Mouse (Mus musculus) lung, adult 2 months (tissue): Measurements from ENCODE around the gene Serpini2. TPM values are rescaled to one million over a fixed set of nuclear protein-coding genes. Genes with fewer than 3 reads are reported as not detected.
"Not testable (repeated sequence)": the region's sequence is repeated elsewhere in the genome, so short reads cannot be mapped to it uniquely, and the experiment has no call there.

ENCODE experiments used
- DNase-seq: peaks from one replicate; pipeline ENCODE4 v3.0.0; 2022
- H3K4me1 ChIP-seq: fragments of 200-500 bp; 2 replicates; pipeline ENCODE4 v1.6.1; 2011; ENCODE audit warnings: low read length; ENCODE audit not compliant: control insufficient read depth, insufficient read depth
- H3K4me3 ChIP-seq: fragments of 200-500 bp; replicated peaks from 2 replicates; pipeline ENCODE3; 2011; ENCODE audit warnings: low read depth, mild to moderate bottlenecking, control low read depth, low read length; ENCODE audit errors: extremely low read depth
- CTCF ChIP-seq: fragments of 200-500 bp; IDR thresholded peaks from 2 replicates; pipeline ENCODE4 v1.5.1; 2011; ENCODE audit warnings: mild to moderate bottlenecking, low read length, control low read depth; ENCODE audit not compliant: insufficient read depth
- POLR2A ChIP-seq: fragments of 200-500 bp; IDR thresholded peaks from 2 replicates; pipeline ENCODE4 v1.6.1; 2011; ENCODE audit warnings: low read depth, mild to moderate bottlenecking, control low read depth, low read length, borderline replicate concordance; ENCODE audit errors: extremely low read depth
- WGBS: fragments of 180-500 bp; shearing (Covaris S2); methylation state at CpG from one replicate; pipeline ENCODE4 v1.1.7; 2018; 5-methylcytosine and 5-hydroxymethylcytosine counted together
- polyA plus RNA-seq: library from polyadenylated mRNA; depleted of rRNA; stranded (reverse); fragments of >200 nt; gene quantifications from 2 replicates; pipeline ENCODE4 v1.2.3, GENCODE M21; 2012; rRNA removed

Serpini2 gene
- polyA plus RNA-seq: not detected in 2 replicates

DNA sequence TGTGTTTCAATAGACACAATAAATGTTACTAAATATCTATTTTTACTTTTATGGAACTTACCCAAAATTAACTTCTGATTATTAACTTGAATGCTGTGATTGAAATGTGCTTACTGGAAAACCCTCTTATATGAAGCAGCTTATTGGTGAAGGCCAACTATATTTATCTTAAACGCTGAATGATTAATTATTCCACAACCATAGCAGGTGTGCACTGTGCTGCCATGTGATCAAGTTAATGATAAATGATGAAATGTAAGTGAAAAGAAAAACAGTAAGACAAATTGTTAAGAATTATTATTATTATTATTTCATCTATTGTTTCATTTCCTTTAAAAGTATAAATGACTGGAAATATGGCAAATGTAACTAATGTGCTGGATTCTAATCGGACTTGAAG lies at the start of gene Serpini2:
Gene Serpini2 (minus strand): TSS at position 101 of the 400 bp plus-strand sequence.
- no peak for DNase-seq
- TF ChIP-seq CTCF (no peak), POLR2A (no peak)
- H3K4me1 ChIP-seq: no peaks in the 10 kb centered on the region
- no peak within 1 kb of the TSS for H3K4me3 ChIP-seq
- 80% methylated on average over 2 of the region's 2 CpGs for WGBS

DNA sequence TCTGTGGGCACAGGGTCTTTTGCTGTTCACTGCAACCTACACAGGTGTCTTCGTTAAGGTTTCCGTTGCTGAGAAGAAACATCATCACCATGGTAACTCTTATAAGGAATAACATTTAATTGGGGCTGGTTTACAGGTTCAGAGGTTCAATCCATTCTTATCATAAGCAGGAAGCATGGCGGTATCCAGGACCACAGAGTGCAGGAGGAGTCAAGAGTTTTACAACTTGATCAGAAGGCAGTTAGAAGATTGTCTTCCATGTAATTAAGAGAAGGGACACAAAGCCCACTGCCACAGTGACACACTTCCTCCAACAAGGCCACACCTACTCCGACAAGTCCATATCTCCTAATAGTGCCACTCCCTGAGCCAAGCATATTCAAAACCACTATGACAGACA lies 39.0 kb upstream of the Serpini2 start:
- H3K4me3 ChIP-seq: no peak overlapping the region
- no peaks in the 10 kb centered on the region for H3K4me1 ChIP-seq
- 85% methylated on average over 4 of the region's 4 CpGs for WGBS
- TF ChIP-seq POLR2A (no peak), CTCF (no peak)
- no peak for DNase-seq

DNA sequence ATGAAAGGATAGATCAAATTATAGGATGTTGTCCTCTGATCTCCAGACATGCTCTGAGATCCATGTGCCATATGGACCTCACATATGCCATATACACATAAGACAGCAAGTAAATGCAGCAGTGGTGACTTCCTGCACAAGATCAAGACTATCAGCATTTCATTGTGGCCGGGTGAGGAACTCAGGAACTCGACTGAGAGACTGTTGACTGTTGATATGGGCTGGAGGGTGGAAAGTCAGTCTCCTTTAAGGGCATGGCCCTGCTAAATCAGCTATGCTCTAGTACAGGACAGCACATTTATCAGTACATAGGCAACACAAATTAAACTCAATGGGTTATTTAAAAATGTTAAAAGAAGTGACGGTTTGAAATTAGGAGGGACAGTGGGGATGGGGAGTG lies 38.4 kb upstream of the Serpini2 start:
- Histone ChIP-seq H3K4me1 (no peaks in the 10 kb centered on the region), H3K4me3 (no peak overlapping the region)
- DNase-seq: no peak
- TF ChIP-seq POLR2A (no peak), CTCF (no peak)
- 65% methylated on average over 3 of the region's 3 CpGs for WGBS

DNA sequence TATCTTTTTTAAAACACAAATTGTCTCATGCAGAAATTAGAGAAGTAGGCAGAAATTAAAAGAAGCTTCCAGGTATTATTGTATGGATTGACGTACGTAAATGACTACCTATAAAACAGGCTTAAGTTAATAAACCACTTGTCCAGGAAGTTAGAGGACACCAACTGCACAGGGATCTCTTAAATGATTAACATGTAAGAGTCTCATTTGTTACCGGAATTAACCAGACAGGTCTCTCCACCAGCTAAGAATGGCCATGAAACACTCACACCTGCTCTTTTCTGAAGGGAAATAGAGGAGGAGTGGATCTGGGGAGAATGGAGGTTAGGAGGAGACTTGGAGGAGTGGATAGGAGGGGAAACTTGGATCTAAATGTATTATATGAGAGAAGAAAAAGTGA lies 35.7 kb upstream of the Serpini2 start:
- no peak for DNase-seq
- H3K4me3 ChIP-seq: no peak overlapping the region
- WGBS: 84% methylated on average over 3 of the region's 3 CpGs

DNA sequence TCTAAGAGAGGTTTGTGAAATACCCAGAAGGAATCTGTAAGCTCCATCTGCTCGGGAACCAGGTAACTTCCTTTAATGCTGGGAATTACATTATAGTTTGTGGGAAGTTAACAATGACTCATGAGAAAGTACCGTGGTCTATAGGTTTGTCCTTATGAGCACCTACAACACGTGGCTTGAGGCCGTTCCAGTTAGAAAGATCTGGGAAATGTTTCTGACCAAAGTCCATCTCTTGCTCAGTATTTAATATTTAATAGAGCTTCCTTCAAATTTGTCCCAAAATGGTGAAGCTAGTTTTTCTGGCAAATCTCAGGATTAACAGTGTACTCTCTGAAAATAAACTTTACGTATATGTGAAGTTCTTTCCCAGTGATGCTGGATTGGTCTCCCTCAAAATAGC lies 34.7 kb upstream of the Serpini2 start:
- H3K4me1 ChIP-seq: no peaks in the 10 kb centered on the region
- TF ChIP-seq POLR2A: no peak
- no peak for TF ChIP-seq CTCF
- no peak for DNase-seq
- 85% methylated on average over 5 of the region's 5 CpGs for WGBS
- no peak overlapping the region for H3K4me3 ChIP-seq

More for the DNA sequence above, 35.7 kb upstream of the Serpini2 start:
- no peaks in the 10 kb centered on the region for H3K4me1 ChIP-seq
- TF ChIP-seq CTCF: no peak
- no peak for TF ChIP-seq POLR2A

DNA sequence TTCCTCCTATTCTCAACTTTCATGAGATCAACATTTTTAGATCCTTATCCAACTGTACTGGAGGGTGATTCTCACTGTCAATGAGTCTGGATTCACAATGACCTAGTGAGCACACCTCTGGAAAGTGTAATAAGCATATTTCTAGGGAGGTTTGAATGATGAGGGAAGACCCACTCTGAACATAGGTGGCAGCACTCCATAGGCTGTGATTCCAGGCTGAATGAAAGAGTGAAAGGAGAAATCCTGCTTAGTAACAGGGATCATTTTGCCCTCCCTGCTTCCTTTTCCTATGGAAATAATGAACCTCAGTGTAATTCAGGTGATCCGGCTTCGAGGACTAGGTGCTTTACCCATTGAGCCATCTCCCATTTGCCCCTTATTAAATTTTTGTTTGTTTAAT lies 31.2 kb upstream of the Serpini2 start:
- Histone ChIP-seq H3K4me1 (no peaks in the 10 kb centered on the region), H3K4me3 (no peak overlapping the region)
- DNase-seq: no peak
- 88% methylated on average over 2 of the region's 2 CpGs for WGBS
- TF ChIP-seq POLR2A (no peak), CTCF (no peak)

DNA sequence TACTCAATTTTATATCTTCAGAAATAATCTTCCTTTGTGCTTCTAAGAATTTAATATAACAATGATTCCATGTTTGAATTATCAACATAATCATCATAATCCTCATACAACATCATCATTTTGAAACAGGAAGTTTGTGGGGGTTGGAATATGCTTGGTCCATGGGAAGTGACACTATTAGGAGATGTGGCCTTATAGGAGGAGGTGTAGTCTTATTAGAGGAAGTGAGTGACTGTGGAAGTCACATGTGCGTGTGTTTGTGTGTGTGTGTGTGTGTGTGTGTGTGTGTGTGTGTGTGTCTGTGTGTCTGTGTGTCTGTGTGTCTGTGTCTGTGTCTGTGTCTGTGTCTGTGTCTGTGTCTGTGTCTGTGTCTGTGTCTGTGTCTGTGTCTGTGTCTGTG lies 29.6 kb upstream of the Serpini2 start:
- WGBS: 79% methylated on average over 1 of the region's 1 CpGs

DNA sequence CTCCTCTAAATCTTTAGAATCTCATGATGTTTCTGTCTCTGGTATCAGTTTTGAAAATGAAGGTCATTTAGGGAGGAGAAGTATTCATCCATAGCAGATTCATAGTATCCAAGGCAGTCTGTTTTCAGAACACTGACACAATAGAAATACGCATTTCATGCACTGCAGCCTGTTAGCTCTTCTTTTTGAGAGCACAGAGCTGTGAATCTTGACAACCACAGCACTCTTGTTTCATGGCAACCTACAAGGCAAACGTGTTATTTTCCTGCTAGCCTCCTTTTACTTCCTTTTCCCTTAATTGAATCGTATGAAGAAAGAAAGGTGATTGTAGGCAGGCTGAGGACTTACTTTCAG lies 27.9 kb upstream of the Serpini2 start:
- no peak for TF ChIP-seq POLR2A
- no peak for TF ChIP-seq CTCF
- WGBS: 35% methylated on average over 3 of the region's 3 CpGs
- DNase-seq: no peak
- Histone ChIP-seq H3K4me3 (no peak overlapping the region), H3K4me1 (no peaks in the 10 kb centered on the region)

More for the DNA sequence above, 29.6 kb upstream of the Serpini2 start:
- not testable (repeated sequence) for H3K4me3 ChIP-seq, H3K4me1 ChIP-seq, DNase-seq

DNA sequence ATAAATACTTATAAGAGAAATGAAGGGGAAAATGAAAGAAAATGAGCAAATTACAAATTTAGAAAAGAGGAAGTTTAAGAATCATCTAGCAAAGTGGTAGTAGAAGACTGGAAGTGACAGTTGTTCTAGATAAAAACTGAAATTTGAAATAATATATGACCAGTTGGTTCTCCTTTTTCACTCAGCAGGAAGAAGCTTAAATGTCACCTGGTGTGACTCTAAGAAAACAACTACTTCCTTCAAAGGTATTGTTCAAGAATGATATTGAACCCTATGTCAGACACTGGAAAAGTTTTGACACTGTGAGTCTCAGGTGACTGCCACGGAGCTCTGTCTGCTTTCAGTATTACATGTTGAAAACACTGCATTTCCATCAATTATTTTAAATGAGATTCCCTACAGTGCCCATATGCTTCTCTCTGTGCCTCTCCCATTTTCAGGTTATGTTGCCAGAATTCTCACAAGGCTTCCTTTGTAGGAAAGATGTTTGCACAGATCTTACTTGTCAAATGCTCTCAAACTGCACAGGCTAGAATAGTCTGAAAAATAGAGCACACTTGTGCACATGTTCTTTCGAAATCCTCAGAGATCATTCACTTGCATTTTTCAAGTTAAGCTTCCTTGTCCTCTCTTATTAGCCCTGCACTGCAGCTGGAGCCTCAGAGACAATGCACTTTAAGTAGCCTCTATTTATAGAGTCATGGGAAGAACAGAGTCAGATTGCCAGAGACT lies 27.3 kb upstream of the Serpini2 start:
- 39% methylated on average over 2 of the region's 2 CpGs for WGBS
- no peak for TF ChIP-seq POLR2A
- TF ChIP-seq CTCF: no peak

DNA sequence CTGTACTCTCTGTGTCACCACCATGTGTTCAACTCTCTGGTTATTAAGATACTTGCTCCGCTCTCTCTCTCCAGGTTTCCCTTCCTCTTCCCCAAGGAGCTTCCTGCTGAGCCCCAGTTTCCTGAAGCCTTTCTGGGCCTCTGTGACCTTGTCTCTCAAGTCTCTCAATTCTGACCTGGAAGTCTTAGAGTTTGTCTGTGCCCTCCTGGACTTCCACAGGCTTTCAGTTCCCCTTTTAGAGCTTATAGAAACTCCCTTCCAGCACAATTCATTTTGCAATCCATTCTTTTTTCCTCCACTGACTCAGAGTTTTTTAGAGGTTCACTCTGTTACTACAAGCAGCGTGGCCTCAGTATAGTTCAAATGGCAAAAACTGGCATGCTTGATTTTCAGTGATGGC lies 23.4 kb upstream of the Serpini2 start:
- DNase-seq: no peak
- no peak for TF ChIP-seq POLR2A
- no peak for TF ChIP-seq CTCF
- WGBS: 67% methylated on average over 2 of the region's 2 CpGs
- H3K4me3 ChIP-seq: no peak overlapping the region
- no peaks in the 10 kb centered on the region for H3K4me1 ChIP-seq

More for the DNA sequence above, 27.3 kb upstream of the Serpini2 start:
- no peak for DNase-seq
- no peaks in the 10 kb centered on the region for H3K4me1 ChIP-seq
- H3K4me3 ChIP-seq: no peak overlapping the region

DNA sequence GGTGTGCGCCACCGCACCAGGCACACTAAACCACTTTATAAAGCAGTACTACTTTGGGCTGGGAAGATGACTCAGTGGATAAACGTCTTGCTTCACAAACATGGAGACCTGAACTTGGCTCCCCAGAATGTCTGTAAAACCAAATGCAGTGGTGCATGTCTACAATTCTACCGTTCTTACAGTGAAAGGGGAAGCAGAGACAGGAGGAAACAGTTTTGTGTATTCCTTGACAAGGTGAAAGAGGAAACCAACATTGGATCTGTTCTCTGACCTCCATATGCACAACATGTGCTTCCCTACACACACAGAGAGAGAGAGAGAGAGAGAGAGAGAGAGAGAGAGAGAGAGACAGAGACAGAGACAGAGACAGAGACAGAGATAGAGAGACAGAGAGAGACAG lies 7.6 kb upstream of the Serpini2 start:
- 70% methylated on average over 4 of the region's 4 CpGs for WGBS
- TF ChIP-seq POLR2A (no peak), CTCF (no peak)
- no peaks in the 10 kb centered on the region for H3K4me1 ChIP-seq
- no peak overlapping the region for H3K4me3 ChIP-seq
- DNase-seq: no peak
